Mouse (Mus musculus): ENCODE measurements around the gene Brpf1. TPM values are rescaled to one million over a fixed set of nuclear protein-coding genes. Genes with fewer than 3 reads are reported as not detected.

Brpf1 gene
- polyA plus RNA-seq, 1 experiment from 2014 or later: 18.3 TPM

GRCm38 (mm10) chr6:113366639-113367038, 59.7 kb downstream of the Brpf1 start:
- Histone ChIP-seq H3K4me2 (no peak overlapping the region), H3K9me3 (no peaks in the 10 kb centered on the region), H3K9ac (no peak overlapping the region), H3K27ac (no peak overlapping the region), H3K4me1 (no peaks in the 10 kb centered on the region), H3K36me3 (peaks cover 40% of the 10 kb centered on the region), H3K27me3 (no peaks in the 10 kb centered on the region), H3K4me3 (no peak overlapping the region)
- ATAC-seq (ENCODE audit: borderline replicate concordance, extremely low read depth, low FRiP score, low TSS enrichment): no peak
- WGBS: 83% methylated on average over 6 of the region's 6 CpGs

- peaks cover 47% of the 10 kb centered on the region for H3K36me3 ChIP-seq
- H3K27me3 ChIP-seq: no peaks in the 10 kb centered on the region
- H3K9ac ChIP-seq: no peak overlapping the region
- H3K27ac ChIP-seq: no peak overlapping the region
- H3K4me1 ChIP-seq: no peaks in the 10 kb centered on the region
- no peak overlapping the region for H3K4me2 ChIP-seq
- no peak for ATAC-seq (ENCODE audit: borderline replicate concordance, extremely low read depth, low FRiP score, low TSS enrichment)
- H3K9me3 ChIP-seq: no peaks in the 10 kb centered on the region
- H3K4me3 ChIP-seq: no peak overlapping the region
- WGBS: 96% methylated on average over 1 of the region's 1 CpGs
These were observed 60.6 kb downstream of the Brpf1 start for GRCm38 (mm10) chr6:113367574-113367973.

- Histone ChIP-seq H3K27ac (no peak overlapping the region), H3K4me1 (no peaks in the 10 kb centered on the region), H3K27me3 (no peaks in the 10 kb centered on the region), H3K9me3 (no peaks in the 10 kb centered on the region), H3K36me3 (peaks cover 47% of the 10 kb centered on the region), H3K4me2 (no peak overlapping the region), H3K4me3 (no peak overlapping the region), H3K9ac (no peak overlapping the region)
- ATAC-seq (ENCODE audit: borderline replicate concordance, extremely low read depth, low FRiP score, low TSS enrichment): no peak
- WGBS: 84% methylated on average over 7 of the region's 7 CpGs
These were observed 61.2 kb downstream of the Brpf1 start for GRCm38 (mm10) chr6:113368124-113368523.

GRCm38 (mm10) chr6:113368577-113368976, 61.6 kb downstream of the Brpf1 start:
- peaks cover 52% of the 10 kb centered on the region for H3K36me3 ChIP-seq
- no peaks in the 10 kb centered on the region for H3K27me3 ChIP-seq

GRCm38 (mm10) chr6:113370194-113370929, 63.4 kb downstream of the Brpf1 start:
- WGBS: 85% methylated on average over 20 of the region's 20 CpGs
- Histone ChIP-seq H3K27me3 (no peaks in the 10 kb centered on the region), H3K4me1 (no peaks in the 10 kb centered on the region), H3K4me3 (no peak overlapping the region), H3K9ac (no peak overlapping the region), H3K4me2 (no peak overlapping the region), H3K36me3 (peaks cover 65% of the 10 kb centered on the region), H3K9me3 (no peaks in the 10 kb centered on the region), H3K27ac (peak overlapping the region; percentile 52)
- no peak for ATAC-seq (ENCODE audit: borderline replicate concordance, extremely low read depth, low FRiP score, low TSS enrichment)

More at GRCm38 (mm10) chr6:113368577-113368976, 61.6 kb downstream of the Brpf1 start:
- H3K9ac ChIP-seq: no peak overlapping the region
- WGBS: 78% methylated on average over 5 of the region's 5 CpGs
- ATAC-seq (ENCODE audit: borderline replicate concordance, extremely low read depth, low FRiP score, low TSS enrichment): no peak
- H3K27ac ChIP-seq: no peak overlapping the region
- H3K4me3 ChIP-seq: no peak overlapping the region
- no peaks in the 10 kb centered on the region for H3K4me1 ChIP-seq
- H3K4me2 ChIP-seq: no peak overlapping the region
- no peaks in the 10 kb centered on the region for H3K9me3 ChIP-seq

GRCm38 (mm10) chr6:113373491-113373890, 66.6 kb downstream of the Brpf1 start:
- H3K27ac ChIP-seq: no peak overlapping the region
- H3K4me1 ChIP-seq: peaks cover 7% of the 10 kb centered on the region
- peaks cover 60% of the 10 kb centered on the region for H3K36me3 ChIP-seq
- H3K27me3 ChIP-seq: no peaks in the 10 kb centered on the region
- ATAC-seq (ENCODE audit: borderline replicate concordance, extremely low read depth, low FRiP score, low TSS enrichment): no peak
- H3K9me3 ChIP-seq: no peaks in the 10 kb centered on the region
- H3K9ac ChIP-seq: no peak overlapping the region
- no peak overlapping the region for H3K4me2 ChIP-seq
- 86% methylated on average over 4 of the region's 4 CpGs for WGBS
- no peak overlapping the region for H3K4me3 ChIP-seq

Other genes with a start within 250 kb of the Brpf1 start
- 69.5 and 77.2 TPM in 2 replicates for gene Setd5, start 229.8 kb upstream of the Brpf1 start, polyA plus RNA-seq (2015; fragmentation: Nextera tagmentation; extraction: Ambion mirVana)
- gene Lhfpl4, start 111.8 kb upstream of the Brpf1 start, polyA plus RNA-seq (2015; fragmentation: Nextera tagmentation; extraction: Ambion mirVana): 0.87 and 1.1 TPM in 2 replicates
- gene Mtmr14, start 69.3 kb upstream of the Brpf1 start, polyA plus RNA-seq (2015; fragmentation: Nextera tagmentation; extraction: Ambion mirVana): 43.8 and 46.1 TPM in 2 replicates
- gene Cpne9, start 24.8 kb upstream of the Brpf1 start, polyA plus RNA-seq (2015; fragmentation: Nextera tagmentation; extraction: Ambion mirVana): 0.05 TPM in 1 of 2 replicates, not detected in the other
- 16.5 and 17.7 TPM in 2 replicates for gene Ogg1, start 19.8 kb downstream of the Brpf1 start, polyA plus RNA-seq (2015; fragmentation: Nextera tagmentation; extraction: Ambion mirVana)
- 110 and 115 TPM in 2 replicates for gene Camk1, start 36.8 kb downstream of the Brpf1 start, polyA plus RNA-seq (2015; fragmentation: Nextera tagmentation; extraction: Ambion mirVana)
- 53.1 and 54.6 TPM in 2 replicates for gene Tada3, start 70.7 kb downstream of the Brpf1 start, polyA plus RNA-seq (2015; fragmentation: Nextera tagmentation; extraction: Ambion mirVana)
- 399 and 412 TPM in 2 replicates for gene Arpc4, start 71.0 kb downstream of the Brpf1 start, polyA plus RNA-seq (2015; fragmentation: Nextera tagmentation; extraction: Ambion mirVana)
- gene Ttll3, start 82.1 kb downstream of the Brpf1 start, polyA plus RNA-seq (2015; fragmentation: Nextera tagmentation; extraction: Ambion mirVana): 3.0 and 3.9 TPM in 2 replicates
- 19.1 and 20.9 TPM in 2 replicates for gene Rpusd3, start 112.2 kb downstream of the Brpf1 start, polyA plus RNA-seq (2015; fragmentation: Nextera tagmentation; extraction: Ambion mirVana)
- not detected in 2 replicates for gene Cidec, start 128.6 kb downstream of the Brpf1 start, polyA plus RNA-seq (2015; fragmentation: Nextera tagmentation; extraction: Ambion mirVana)
- gene Jagn1, start 135.4 kb downstream of the Brpf1 start, polyA plus RNA-seq (2015; fragmentation: Nextera tagmentation; extraction: Ambion mirVana): 77.1 and 82.8 TPM in 2 replicates
- 19.5 and 23.5 TPM in 2 replicates for gene Il17re, start 151.3 kb downstream of the Brpf1 start, polyA plus RNA-seq (2015; fragmentation: Nextera tagmentation; extraction: Ambion mirVana)
- 19.1 and 20.2 TPM in 2 replicates for gene Il17rc, start 164.3 kb downstream of the Brpf1 start, polyA plus RNA-seq (2015; fragmentation: Nextera tagmentation; extraction: Ambion mirVana)
- gene Creld1, start 176.2 kb downstream of the Brpf1 start, polyA plus RNA-seq (2015; fragmentation: Nextera tagmentation; extraction: Ambion mirVana): 33.1 and 36.3 TPM in 2 replicates
- gene Prrt3, start 194.8 kb downstream of the Brpf1 start, polyA plus RNA-seq (2015; fragmentation: Nextera tagmentation; extraction: Ambion mirVana): 0.17 and 0.21 TPM in 2 replicates
- 101 and 103 TPM in 2 replicates for gene Emc3, start 224.5 kb downstream of the Brpf1 start, polyA plus RNA-seq (2015; fragmentation: Nextera tagmentation; extraction: Ambion mirVana)
- 13.3 and 14.6 TPM in 2 replicates for gene Fancd2, start 224.5 kb downstream of the Brpf1 start, polyA plus RNA-seq (2015; fragmentation: Nextera tagmentation; extraction: Ambion mirVana)

All from lung, embryonic 15.5 days (tissue).